Mouse (Mus musculus) neural tube, embryonic 12.5 days (tissue): ENCODE measurements at regions not wholly inside any gene's neighbourhood (a gene's known extent, or its start where the extent isn't known, plus 50 kb on each side); places are given as distances from the start of the nearest gene placed in this dataset.

ENCODE experiments used
- ATAC-seq: fragments of 200-750 bp; cut with Nextera tagmentation; 2 replicates; pipeline ENCODE4 v1.8.0; 2017; ENCODE audit warnings: low read depth, mild to moderate bottlenecking, moderate TSS enrichment, moderate library complexity; ENCODE audit not compliant: low FRiP score
- H3K27ac ChIP-seq: fragments of 300-500 bp; sonication (generic); 2 replicates; pipeline ENCODE4 v1.5.1; 2016
- H3K27me3 ChIP-seq: fragments of 300-500 bp; sonication (generic); replicated peaks from 2 replicates; pipeline ENCODE4 v1.6.1; 2016; ENCODE audit warnings: mild to moderate bottlenecking
- H3K36me3 ChIP-seq: fragments of 300-500 bp; sonication (generic); 2 replicates; pipeline ENCODE4 v1.6.1; 2016; ENCODE audit warnings: mild to moderate bottlenecking
- H3K4me1 ChIP-seq: fragments of 300-500 bp; sonication (generic); 2 replicates; pipeline ENCODE4 v1.6.1; 2016
- H3K4me2 ChIP-seq: fragments of 300-500 bp; sonication (generic); replicated peaks from 2 replicates; pipeline ENCODE4 v1.6.1; 2016; ENCODE audit warnings: mild to moderate bottlenecking
- H3K4me3 ChIP-seq: fragments of 300-500 bp; sonication (generic); 2 replicates; pipeline ENCODE4 v1.5.1; 2016
- H3K9ac ChIP-seq: fragments of 300-500 bp; sonication (generic); 2 replicates; pipeline ENCODE4 v1.6.1; 2016; ENCODE audit warnings: mild to moderate bottlenecking
- H3K9me3 ChIP-seq: fragments of 300-500 bp; sonication (generic); 2 replicates; pipeline ENCODE4 v1.6.1; 2016; ENCODE audit warnings: mild to moderate bottlenecking
- WGBS: fragments of 180-500 bp; shearing (Covaris S2); methylation state at CpG from one replicate; pipeline ENCODE4 v1.1.7; 2016; 5-methylcytosine and 5-hydroxymethylcytosine counted together

- no peaks in the 10 kb centered on the region for H3K36me3 ChIP-seq
These were observed 590.6 kb upstream of the Diaph2 start for GRCm38 (mm10) chrX:129158794-129159411.

More at GRCm38 (mm10) chrX:129158794-129159411, 590.6 kb upstream of the Diaph2 start:
- 48% methylated on average over 2 of the region's 2 CpGs for WGBS
- ATAC-seq: peak; percentile 53; the same call in 1 of the 2 replicates
- Histone ChIP-seq H3K4me2 (no peak overlapping the region), H3K27me3 (no peaks in the 10 kb centered on the region), H3K4me3 (no peak overlapping the region), H3K4me1 (no peaks in the 10 kb centered on the region), H3K9me3 (no peaks in the 10 kb centered on the region), H3K9ac (no peak overlapping the region), H3K27ac (no peak overlapping the region)
